Mouse (Mus musculus): ENCODE measurements at regions not wholly inside any gene's neighbourhood (a gene's known extent, or its start where the extent isn't known, plus 50 kb on each side); places are given as distances from the start of the nearest gene placed in this dataset.
"Not testable (repeated sequence)": the region's sequence is repeated elsewhere in the genome, so short reads cannot be mapped to it uniquely, and the experiment has no call there.

DNA sequence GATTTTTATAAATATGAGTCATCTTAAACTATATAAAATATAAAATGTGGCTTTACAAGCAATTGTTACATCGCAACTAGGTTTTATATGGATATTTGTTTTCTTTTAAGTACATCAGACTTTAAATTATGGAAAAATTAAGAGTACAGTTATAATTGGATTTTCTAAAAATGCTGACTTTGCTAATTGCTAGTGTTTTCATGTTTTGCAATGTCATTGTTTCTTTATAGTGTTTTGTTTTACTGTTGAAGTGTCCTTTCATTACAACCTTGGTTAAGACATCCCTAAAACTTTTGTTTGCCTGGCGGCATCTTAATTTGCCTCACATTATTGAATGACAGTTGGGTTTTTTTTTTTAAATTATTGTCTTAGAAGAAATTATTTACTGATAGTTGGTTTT lies 1634.0 kb downstream of the Diaph2 start:
- DNase-seq (ENCODE audit: low spot score in 2 of 2): no peak
- intact Hi-C loops (cut with DNase I): no loop called here

DNA sequence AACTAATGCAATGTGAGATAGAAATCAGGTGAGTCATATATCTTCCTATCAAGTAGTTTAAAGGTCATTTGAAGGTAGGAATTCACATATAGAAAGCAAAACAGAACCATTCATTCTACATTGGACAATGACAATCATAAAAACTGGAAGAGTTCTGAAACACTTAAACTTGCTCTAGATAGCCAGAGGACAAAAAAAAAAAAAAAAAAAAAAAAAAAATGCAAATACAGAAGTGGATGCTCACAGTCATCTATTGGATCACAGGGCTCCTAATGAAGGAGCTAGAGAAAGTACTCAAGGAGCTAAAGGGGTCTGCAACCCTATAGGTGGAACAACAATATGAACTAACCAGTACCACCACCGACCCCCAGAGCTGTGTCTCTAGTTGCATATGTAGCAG lies 1652.6 kb downstream of the Diaph2 start:
- intact Hi-C loops (cut with DNase I): no loop called here
- no peak for DNase-seq (ENCODE audit: low spot score in 2 of 2)

DNA sequence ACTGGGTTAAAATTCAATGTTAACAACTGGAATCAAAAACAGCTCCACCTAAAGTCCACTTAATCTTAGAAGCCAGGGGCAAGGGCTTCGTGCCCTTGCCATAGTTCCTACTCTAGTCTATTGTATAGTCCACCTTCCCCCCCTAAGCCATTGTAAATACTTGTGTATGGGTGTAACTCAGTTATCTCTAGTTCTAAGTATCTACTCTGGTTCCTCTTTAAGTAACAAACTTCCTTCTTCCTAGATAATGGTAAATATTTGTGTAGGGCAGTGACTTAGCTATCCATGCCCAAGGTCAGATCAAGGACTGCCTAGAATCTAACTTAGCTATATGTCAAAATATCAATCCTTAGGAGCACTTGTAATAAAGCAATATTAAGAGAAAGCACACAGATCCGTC lies 1653.3 kb downstream of the Diaph2 start:
- DNase-seq (ENCODE audit: low spot score in 2 of 2); intact Hi-C loops (cut with DNase I): not testable (repeated sequence)

DNA sequence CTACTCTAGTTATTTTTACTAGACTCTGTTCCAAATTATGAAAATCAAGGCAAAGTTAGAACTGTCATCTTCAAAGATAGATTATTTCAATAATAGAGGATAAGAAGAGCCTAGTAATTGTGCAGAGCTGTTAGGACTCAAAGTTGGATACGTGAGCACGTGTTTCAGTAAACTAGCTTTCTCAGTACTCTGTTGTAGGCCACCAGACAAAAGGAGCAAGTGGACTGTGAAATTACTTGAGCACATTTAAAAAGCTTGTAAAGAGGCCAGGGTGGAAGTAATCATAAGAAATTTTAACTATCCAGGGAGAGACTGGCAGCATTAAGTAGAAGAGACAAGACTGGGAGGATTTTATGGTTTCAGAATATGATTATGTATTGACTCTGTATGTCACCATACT lies 1657.1 kb downstream of the Diaph2 start:
- intact Hi-C loops (cut with DNase I): no loop called here
- DNase-seq (ENCODE audit: low spot score in 2 of 2): no peak

DNA sequence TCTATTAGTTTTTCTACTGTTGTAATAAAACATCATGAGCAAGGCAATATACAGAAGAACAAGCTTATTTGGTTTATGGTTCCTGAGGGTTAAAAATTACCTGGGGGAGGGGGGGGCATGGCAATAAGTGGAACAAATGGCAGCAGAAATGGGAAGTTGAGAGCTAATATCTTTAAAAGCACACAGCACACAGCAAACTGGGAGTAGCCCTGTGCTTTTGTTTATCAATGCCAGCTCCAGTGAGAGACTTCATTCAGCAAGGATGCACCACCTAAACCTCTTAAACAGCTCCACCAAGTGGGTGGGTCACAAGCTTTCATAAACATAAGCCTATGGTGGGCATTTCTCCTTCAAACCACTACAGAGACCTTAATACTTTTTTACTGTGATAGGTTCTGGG lies 1661.0 kb downstream of the Diaph2 start:
- intact Hi-C loops (cut with DNase I): no loop called here
- DNase-seq (ENCODE audit: low spot score in 2 of 2): no peak

DNA sequence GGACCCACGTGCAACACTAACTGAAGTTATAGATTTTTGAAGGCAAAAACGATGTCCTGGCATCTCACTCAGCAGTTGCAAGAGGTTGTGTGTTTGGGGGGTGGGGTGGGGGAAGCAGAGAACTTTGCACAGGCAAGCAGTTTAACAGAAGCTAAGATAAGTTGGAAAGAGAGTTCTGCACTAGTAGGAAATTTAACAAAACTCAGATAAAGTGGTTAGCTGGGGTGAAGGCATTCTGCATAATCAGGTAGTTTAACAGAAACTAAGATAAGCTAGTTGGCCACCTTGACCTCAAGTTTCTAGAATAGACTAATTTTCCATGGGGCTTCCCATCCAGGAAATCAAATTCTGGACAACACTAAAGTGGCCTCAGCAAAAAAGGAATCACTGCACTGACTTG lies 1672.6 kb downstream of the Diaph2 start:
- DNase-seq (ENCODE audit: low spot score in 2 of 2): no peak
- intact Hi-C loops (cut with DNase I): no loop called here

DNA sequence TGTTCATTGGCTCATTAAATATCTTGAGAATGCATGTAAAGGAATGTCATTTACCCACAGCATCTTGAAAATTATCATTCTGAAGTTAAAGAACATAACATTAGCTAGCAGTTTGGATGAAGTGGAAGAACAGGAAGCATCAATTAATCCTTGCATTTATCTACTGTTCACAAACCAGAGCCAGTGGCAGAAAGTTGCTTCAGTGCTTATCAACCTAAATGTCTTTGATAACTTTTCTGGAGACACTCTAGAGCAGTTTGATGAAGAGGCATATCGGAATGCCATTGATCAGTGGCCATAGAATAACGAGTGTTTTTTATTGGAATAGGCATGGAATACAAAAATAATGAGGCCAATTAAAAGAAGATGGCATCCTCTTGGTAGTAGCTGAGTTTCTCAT lies 1673.3 kb downstream of the Diaph2 start:
- intact Hi-C loops (cut with DNase I): no loop called here
- no peak for DNase-seq (ENCODE audit: low spot score in 2 of 2)

DNA sequence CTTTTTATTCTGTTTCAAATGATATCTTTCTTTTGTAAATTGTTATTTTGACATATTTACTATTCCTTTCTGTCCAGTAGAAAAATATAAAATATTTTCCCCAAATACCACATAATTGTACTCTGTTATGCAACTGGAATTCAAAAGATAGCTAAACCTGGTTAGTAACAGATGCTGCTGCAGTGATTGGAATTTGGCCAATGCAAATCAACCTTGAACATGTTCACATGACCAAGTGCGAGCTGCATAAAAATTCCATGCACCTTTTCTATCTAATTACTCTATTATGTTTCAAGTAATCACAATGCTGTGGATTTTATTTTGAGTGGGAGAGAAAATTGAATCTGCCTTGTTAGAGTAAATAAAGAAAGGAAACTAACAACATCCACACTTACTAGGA lies 1684.6 kb downstream of the Diaph2 start:
- DNase-seq (ENCODE audit: low spot score in 2 of 2): peak in 1 of 2 experiments; percentile 1
- intact Hi-C loops (cut with DNase I): no loop called here

DNA sequence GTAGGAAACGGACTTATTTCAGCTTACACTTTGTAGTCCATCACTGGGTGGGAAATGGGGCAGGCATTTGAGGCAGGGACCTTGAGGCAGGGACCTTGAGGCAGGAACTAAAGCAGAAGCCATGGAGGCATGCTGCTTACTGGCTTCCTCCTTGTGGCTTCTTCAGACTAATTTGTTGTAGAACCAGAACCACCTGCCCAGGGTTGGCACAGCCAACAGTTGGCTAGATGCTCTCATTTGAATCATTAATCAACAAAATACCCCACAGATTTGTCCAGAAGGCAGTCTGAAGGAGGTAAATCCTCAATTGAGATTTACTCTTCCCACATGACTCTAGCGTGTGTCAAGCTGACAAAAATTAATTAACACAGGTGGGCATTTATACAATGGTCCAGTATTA lies 1703.3 kb downstream of the Diaph2 start:
- intact Hi-C loops (cut with DNase I): no loop called here
- no peak for DNase-seq (ENCODE audit: low spot score in 2 of 2)

DNA sequence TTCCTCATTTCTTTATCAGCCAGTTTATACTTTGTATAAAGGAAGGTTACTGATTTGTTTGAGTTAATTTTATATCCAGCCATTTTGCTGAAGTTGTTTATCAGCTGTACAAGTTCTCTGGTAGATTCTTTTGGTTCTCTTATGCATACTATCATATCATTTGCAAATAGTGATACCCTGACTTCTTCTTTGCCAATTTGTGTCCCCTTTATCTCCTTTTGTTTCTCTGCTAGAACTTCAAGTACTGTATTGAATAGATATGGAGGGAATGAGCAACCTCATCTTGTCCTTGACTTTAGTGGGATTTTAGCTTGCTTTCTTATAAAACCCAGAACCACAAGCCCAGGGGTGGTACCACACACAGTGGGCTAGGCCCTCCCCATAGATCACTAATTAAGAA lies 1711.1 kb downstream of the Diaph2 start:
- intact Hi-C loops (cut with DNase I): no loop called here
- DNase-seq (ENCODE audit: low spot score in 2 of 2): no peak

DNA sequence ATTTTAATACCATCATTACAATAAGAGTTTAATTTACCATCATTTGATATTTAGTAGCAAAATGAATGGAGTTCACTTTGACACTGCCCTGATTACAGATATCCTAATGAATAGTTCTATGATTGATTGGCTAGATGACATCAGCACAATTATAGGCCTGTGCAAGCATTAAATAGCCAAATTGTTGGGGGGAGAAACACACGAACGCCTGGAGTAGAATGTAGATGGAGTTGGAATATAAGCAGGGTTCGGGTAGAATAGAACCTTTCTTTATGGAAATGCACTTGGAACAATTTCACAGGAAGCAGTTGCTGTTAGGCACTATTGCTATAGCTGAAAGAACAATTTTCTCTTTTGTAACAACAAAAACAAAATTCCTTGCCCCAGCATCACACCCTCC lies 1739.8 kb downstream of the Diaph2 start:
- no peak for DNase-seq (ENCODE audit: low spot score in 2 of 2)
- intact Hi-C loops (cut with DNase I): no loop called here

DNA sequence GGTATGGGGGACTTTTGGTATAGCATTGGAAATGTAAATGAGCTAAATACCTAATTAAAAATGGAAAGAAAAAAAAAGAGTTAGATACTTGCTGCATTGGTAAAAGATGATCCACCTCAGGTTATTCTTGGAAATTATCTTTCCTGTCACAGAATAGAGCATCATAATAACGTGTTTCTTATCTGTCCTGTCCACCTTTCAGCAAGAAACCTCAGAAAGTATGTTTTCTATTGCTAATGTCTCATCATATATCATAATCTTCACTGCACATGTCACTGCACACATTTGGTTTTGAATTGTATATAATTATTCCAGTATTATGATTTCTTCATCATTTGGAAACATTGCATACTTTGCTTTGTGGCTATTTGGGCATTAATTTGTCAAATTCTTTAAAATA lies 1751.9 kb downstream of the Diaph2 start:
- intact Hi-C loops (cut with DNase I): no loop called here
- no peak for DNase-seq (ENCODE audit: low spot score in 2 of 2)

DNA sequence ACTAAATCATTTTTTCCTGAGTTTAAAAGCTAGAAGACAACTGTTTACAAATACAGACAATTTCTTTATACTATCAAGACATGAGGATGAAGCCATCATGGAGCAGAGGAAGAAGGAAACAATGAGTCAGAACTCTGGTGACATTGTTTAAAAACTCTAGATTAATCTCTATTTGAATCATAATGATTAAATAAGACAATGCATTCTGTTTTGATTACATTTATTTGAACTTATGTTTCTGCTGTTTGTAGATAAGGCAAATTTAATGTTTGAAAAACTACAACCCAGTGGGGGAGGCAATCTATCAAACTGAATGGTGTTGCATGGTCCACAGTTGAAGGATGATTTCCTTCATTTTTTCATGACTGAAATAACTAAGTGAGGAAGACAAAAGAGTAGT lies 1757.3 kb downstream of the Diaph2 start:
- intact Hi-C loops (cut with DNase I): no loop called here
- DNase-seq (ENCODE audit: low spot score in 2 of 2): no peak

Data from left cerebral cortex, postnatal 14 days (tissue).